Mouse (Mus musculus): ENCODE data around the gene Olfr576. TPM values are rescaled to one million over a fixed set of nuclear protein-coding genes. Genes with fewer than 3 reads are reported as not detected.

Gene Olfr576
- not detected for total RNA-seq (2021)
- long read RNA-seq, experiment 1, result 0 reads
- long read RNA-seq, experiment 2, result 0 reads

GRCm38 (mm10) chr7:102962360-102962759 lies at the start of gene Olfr576:
Gene Olfr576, plus strand, starts transcription at chr7:102962660.
- no peak for DNase-seq

GRCm38 (mm10) chr7:102915261-102915660 lies 47.2 kb upstream of the Olfr576 start:
- DNase-seq, result no peak

DNA sequence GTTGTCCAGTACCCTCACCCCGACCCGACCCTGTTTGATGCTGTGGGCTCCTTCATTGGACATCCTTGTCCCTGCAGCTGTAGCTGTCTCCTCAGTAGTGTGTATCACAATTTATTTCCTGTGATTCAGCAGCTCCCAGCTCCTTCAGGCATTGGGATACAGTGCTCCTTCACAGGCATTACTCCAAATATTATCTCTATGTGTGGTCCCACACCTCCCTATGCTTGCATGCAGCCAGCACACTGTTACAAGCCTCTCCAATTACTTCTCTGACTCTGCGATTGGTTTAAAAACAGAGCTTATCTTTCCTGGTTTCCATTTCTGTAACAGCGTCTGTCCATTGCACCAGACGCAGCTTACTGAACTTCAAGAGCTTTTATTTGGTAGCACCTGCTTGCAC lies 46.1 kb upstream of the Olfr576 start:
- no peak for DNase-seq

DNA sequence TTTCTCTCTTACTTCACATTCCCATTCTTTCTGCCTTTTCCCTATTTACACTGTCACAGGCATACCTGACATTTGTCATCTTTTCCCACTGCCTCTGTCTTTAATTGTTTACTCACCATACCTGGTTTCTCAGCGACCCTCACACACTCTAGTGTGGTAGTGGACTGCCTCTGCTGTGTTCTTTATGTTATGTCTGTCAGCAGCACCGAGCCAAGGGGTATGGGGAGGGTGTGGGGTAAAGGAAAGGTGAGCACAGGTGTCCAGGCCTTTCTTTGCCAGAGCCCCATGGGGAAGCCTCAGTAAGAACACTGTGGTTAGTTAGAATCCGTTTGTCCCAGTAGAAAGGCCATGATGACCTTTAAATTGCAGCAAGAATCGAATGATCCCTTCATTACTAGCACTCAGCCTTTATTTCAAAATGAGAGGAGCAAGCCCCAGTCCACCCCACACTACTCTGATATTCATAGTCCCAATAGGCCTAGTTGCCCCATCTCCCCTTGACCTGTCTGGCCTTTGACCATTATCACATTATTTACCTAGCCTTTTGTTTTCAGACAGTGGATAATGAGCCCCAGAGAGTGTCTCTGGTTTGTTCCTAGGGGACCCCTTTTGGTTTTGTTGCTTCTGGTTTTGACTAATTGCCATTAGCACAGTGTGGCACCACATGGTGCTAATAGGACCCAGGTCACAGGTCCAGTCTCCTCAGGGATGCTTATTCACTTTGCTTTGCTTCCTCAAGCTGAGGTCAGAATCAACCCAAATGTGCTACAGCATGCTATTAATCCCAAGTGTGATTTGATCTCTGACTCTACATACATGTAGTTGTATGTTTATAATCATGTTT lies 45.2 kb upstream of the Olfr576 start, which contains the start of gene Olfr571:
Gene Olfr571, minus strand, starts transcription at position 505 of the 844 bp plus-strand sequence.
- DNase-seq, result no peak

GRCm38 (mm10) chr7:102919632-102920031 lies 42.8 kb upstream of the Olfr576 start:
- DNase-seq, result peak in 1 of 2 experiments; percentile 29

- DNase-seq, result no peak
Measured at GRCm38 (mm10) chr7:102924109-102924508, 38.4 kb upstream of the Olfr576 start, which contains the start of gene Olfr572. Gene Olfr572, plus strand, starts transcription at chr7:102924409.

- no peak for DNase-seq
Measured at GRCm38 (mm10) chr7:102927105-102927504, 35.4 kb upstream of the Olfr576 start.

DNA sequence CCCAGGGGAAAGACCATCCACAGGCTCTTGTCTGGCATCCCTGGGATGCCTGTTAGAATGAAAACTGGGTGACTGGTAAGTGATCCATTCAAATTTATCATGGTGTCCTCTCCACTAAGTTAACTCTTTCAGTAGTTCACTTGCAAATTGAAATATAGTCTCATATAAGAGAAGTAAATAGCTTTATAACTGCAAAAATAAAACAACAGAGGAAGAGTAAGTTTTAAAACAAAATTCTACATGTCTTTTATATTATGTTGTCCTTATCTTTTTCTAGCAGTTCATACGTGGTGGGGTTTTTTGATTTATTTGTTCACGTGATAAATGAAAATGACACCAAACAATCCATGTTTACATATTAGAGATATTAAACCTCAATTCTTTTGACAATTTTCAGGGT lies 20.0 kb upstream of the Olfr576 start, which contains the start of gene Olfr573-ps1:
Gene Olfr573-ps1, minus strand, starts transcription at position 101 of the 400 bp plus-strand sequence.
- DNase-seq, result no peak

DNA sequence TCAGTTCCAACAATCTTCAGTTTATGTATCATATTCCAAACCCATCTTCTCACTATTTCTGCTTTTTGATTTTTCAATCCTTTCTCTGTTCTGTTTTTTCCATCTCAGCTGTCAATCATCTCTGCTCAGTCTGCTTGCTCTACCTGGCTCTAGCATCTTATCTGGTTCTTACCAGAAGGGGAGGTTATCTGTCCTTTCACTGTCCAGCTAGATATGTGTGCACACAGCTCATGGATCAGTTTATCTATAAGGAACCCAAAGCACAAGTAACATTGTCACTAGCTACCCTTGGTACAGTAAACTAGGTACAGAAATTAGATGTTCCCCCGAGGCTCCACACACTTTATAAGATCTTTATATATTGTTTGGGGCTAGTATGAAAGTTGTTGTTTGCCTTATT lies 19.0 kb upstream of the Olfr576 start:
- no peak for DNase-seq

GRCm38 (mm10) chr7:102948167-102948566 lies 14.3 kb upstream of the Olfr576 start, which contains the start of gene Olfr574:
Gene Olfr574, plus strand, starts transcription at chr7:102948467.
- DNase-seq, result no peak

DNA sequence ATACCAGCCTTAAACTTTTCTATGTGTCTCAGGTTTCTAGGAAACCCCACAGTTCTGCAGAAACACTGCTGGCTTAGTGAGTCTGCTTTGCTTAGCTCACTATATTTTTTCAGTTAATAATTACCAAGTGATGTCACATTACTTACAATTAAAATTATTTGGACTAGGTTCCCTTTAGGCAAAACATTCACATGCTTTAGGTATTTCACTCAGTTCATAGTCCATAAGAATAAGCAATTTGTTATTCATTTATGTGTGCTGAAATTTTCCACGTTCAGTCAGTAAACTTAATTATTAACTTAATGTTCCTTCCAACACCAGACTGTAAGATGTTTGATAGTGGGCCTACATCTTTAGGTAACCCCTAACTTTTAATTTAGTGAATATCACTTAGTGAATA lies 11.7 kb upstream of the Olfr576 start:
- DNase-seq, result no peak

DNA sequence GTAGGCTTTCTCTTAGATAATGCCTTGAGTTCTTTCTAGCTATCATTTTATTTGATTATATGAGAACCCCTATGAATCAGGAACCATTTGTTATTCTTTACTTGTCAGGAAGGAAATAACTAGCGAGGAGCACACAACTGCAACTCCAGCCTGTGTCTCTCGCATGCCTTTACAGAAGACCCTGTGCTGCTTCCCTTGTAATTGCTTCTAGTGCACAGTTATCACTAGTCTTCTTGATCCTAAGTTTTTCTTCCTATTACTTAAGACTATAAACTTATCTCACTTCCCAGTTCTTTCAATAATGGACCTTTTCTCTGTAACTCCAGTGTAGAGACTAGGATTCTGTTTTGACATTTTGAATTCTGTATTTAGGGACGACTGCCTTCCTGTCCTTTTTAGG lies 4.3 kb upstream of the Olfr576 start:
- DNase-seq, result no peak

DNA sequence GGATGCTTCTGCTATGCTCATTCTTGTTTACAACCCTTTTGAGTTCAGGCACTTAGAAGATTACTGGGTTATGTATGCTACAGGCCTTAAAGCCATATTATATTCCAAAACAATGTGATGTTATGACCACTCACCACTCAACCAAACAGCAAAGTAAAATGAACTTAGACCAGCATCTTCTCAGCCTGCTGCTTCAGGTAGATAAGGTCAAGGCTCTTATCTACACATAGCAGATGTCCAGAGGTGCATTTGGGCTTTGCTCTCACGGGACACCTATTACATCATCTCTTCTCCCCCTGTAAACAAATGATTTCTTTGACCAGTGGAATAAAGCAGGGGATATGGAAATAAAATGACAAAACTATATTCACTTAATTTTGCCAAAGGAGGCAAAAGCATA lies 3.9 kb upstream of the Olfr576 start, which contains the start of gene Olfr575:
Gene Olfr575, minus strand, starts transcription at position 183 of the 400 bp plus-strand sequence.
- DNase-seq, result no peak

- DNase-seq, result no peak
Measured at GRCm38 (mm10) chr7:102974399-102974798, 11.9 kb downstream of the Olfr576 start.

DNA sequence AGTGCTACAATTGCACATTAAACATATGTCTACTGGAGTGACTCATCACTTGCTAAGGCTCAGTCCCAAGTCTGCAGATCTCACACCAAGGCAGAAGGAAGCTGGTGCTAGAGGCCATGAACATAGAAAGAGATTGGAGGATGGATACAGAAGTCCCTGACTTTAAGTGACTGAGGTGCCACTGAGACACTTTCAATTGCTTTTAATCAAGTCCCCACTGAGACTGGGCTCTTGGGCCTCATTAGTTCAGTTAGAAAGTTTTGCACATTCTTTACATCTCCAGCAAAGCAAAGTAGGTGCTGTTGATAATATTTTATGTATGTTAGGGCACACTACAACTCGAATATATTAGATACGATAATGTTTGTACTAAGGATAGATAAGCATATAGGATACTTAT lies 13.4 kb downstream of the Olfr576 start, which contains the start of gene Olfr577:
Gene Olfr577, minus strand, starts transcription at position 101 of the 400 bp plus-strand sequence.
- no peak for DNase-seq

- DNase-seq, result no peak
Measured at GRCm38 (mm10) chr7:102989224-102989623, 26.8 kb downstream of the Olfr576 start, which contains the start of gene Olfr578. Gene Olfr578, minus strand, starts transcription at chr7:102989324.

Other genes with a start within 250 kb of the Olfr576 start
- gene Olfr33, start 243.6 kb upstream of the Olfr576 start, total RNA-seq (2021), result not detected
- gene Olfr559, start 235.2 kb upstream of the Olfr576 start, total RNA-seq (2021), result not detected
- not detected for gene Olfr560, start 203.3 kb upstream of the Olfr576 start, total RNA-seq (2021)
- gene Olfr78, start 203.2 kb upstream of the Olfr576 start, total RNA-seq (2021), result under 1 TPM; 0.20 to 0.26 TPM
- not detected for gene Olfr561, start 191.4 kb upstream of the Olfr576 start, total RNA-seq (2021)
- gene Olfr564, start 159.2 kb upstream of the Olfr576 start, total RNA-seq (2021), result not detected
- gene Olfr566, start 103.9 kb upstream of the Olfr576 start, total RNA-seq (2021), result not detected
- gene Olfr568, start 85.5 kb upstream of the Olfr576 start, total RNA-seq (2021), result not detected
- gene Olfr569, start 71.8 kb upstream of the Olfr576 start, total RNA-seq (2021), result not detected
- not detected for gene Olfr570, start 68.1 kb upstream of the Olfr576 start, total RNA-seq (2021)
- gene Olfr571, start 45.1 kb upstream of the Olfr576 start, total RNA-seq (2021), result not detected
- not detected for gene Olfr572, start 38.3 kb upstream of the Olfr576 start, total RNA-seq (2021)
- gene Olfr573-ps1, start 20.1 kb upstream of the Olfr576 start, total RNA-seq (2021), result not detected
- gene Olfr574, start 14.2 kb upstream of the Olfr576 start, total RNA-seq (2021), result not detected
- not detected for gene Olfr575, start 3.9 kb upstream of the Olfr576 start, total RNA-seq (2021)
- gene Olfr577, start 13.3 kb downstream of the Olfr576 start, total RNA-seq (2021), result not detected
- gene Olfr578, start 26.7 kb downstream of the Olfr576 start, total RNA-seq (2021), result not detected
- not detected for gene Olfr582, start 75.4 kb downstream of the Olfr576 start, total RNA-seq (2021)
- not detected for gene Olfr583, start 88.6 kb downstream of the Olfr576 start, total RNA-seq (2021)
- not detected for gene Olfr584, start 119.2 kb downstream of the Olfr576 start, total RNA-seq (2021)
- gene Olfr585, start 135.1 kb downstream of the Olfr576 start, total RNA-seq (2021), result not detected
- not detected for gene Olfr586, start 163.0 kb downstream of the Olfr576 start, total RNA-seq (2021)
- gene Olfr588-ps1, start 178.2 kb downstream of the Olfr576 start, total RNA-seq (2021), result not detected
- not detected for gene Olfr589, start 193.7 kb downstream of the Olfr576 start, total RNA-seq (2021)
- gene Olfr591, start 215.7 kb downstream of the Olfr576 start, total RNA-seq (2021), result not detected
- gene Olfr592, start 222.1 kb downstream of the Olfr576 start, total RNA-seq (2021), result not detected
- gene Olfr593, start 249.2 kb downstream of the Olfr576 start, total RNA-seq (2021), result not detected

Data from adrenal gland, postnatal 36 days (tissue).